8 mouse cellular contexts compared by ENCODE assay signal in the genomic region with DNA sequence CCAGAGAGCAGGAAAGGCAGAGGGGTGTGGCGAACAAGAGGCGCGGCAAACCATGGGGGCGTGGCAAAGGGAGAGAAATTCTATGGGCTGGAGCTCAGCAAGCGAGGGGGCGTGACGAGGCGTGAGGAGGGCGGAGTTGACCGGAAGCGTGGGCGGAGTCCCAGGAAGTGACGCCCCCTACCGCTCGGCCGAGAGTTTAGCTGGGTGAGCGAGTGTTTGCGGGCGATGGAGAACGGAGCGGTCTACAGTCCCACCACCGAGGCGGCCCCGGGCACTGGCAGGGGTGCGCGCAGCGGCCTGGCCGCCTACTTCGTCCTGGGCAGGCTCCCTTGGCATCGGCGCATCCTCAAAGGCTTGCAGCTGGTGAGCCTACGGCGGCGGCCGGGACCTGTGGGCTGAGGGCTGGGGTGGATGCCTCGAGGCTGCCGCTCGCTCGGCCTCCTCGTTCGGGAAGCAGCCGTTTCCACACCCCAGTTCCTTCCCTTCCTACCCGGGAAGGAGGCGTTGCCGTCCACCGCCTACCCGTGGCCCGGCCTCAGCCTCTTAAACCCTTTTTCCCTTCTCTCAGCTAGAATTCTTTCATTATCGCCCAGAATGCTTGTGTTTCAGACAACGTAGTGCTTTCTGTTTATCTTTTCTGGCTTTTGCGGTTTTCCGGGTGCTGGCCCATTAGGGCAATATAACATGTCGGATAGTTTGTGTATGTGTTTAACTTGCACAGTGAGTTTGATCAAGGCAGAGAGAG. TPM values are rescaled to one million over a fixed set of nuclear protein-coding genes. Genes with fewer than 3 reads are reported as not detected.
DNase-seq lines count a peak whose midpoint lies in the region; ATAC-seq lines count a peak whose summit lies in the region.

A gene (plus strand): TSS at position 106 of the 745 bp plus-strand sequence.

- peaks cover 19% of the 10 kb centered on the region for H3K4me1 ChIP-seq in hindbrain, embryonic 14.5 days (replicated peaks; ENCODE audit: control insufficient read depth, insufficient read depth, low read length)

- no peaks in the 10 kb centered on the region for H3K9me3 ChIP-seq in hindbrain, embryonic 14.5 days (ENCODE audit: control insufficient read depth, low read length)

- H3K36me3 ChIP-seq in hindbrain, embryonic 14.5 days (replicated peaks; ENCODE audit: control insufficient read depth, insufficient read depth) = no peaks in the 10 kb centered on the region

- H3K27ac ChIP-seq in hindbrain, embryonic 14.5 days = peak within 1 kb of the TSS; percentile 83

- ATAC-seq in hindbrain, embryonic 14.5 days (ENCODE audit: low FRiP score) = peak; percentile 92

- H3K4me2 ChIP-seq in hindbrain, embryonic 14.5 days (replicated peaks) = peak within 1 kb of the TSS; percentile 80

- H3K4me3 ChIP-seq in hindbrain, embryonic 14.5 days (replicated peaks; ENCODE audit: low read length) = peak within 1 kb of the TSS; percentile 89

- under 1% methylated on average over 53 of the region's 53 CpGs for WGBS in hindbrain, embryonic 14.5 days

- no peaks in the 10 kb centered on the region for H3K27me3 ChIP-seq in hindbrain, embryonic 14.5 days (ENCODE audit: control insufficient read depth, insufficient read depth, low read length)

- H3K9ac ChIP-seq in hindbrain, embryonic 14.5 days = peak within 1 kb of the TSS; percentile 83

- DNase-seq in R1 (ENCODE audit: low read depth, low spot score) = peak; percentile 95
- peak; percentile 93 to 97 for DNase-seq in cerebellum, postnatal 25 days
- peak; percentile 86 to 93 for DNase-seq in frontal cortex, postnatal 25 days (ENCODE audit: low spot score in 2 of 2)
- peak; percentile 93 for DNase-seq in hindbrain, embryonic 14.5 days (ENCODE audit: low spot score)
- DNase-seq in layer of hippocampus, postnatal 36 days = peak; percentile 95
- peak; percentile 99 for DNase-seq in lung, postnatal 36 days
- peak; percentile 96 for DNase-seq in retina, postnatal 1 day
- DNase-seq in urinary bladder, adult 18-20 months (ENCODE audit: low spot score in 2 of 2) = peak; percentile 97 to 98

RNA-seq across cellular contexts. Expression of the gene that starts here (rescaled TPM):
- polyA plus RNA-seq in hindbrain, embryonic 14.5 days (2014; fragmentation: Nextera tagmentation; extraction: Ambion mirVana) = 21.2 and 21.8 TPM in 2 replicates
- total RNA-seq in layer of hippocampus, postnatal 36 days (2021) = 10 to 100 TPM; 22.1 to 22.4 TPM

Comparison
In these comparisons a context has a peak if more than half of its experiments do, and no peak if none do; other contexts are left out.
1. Peak in every context shown above with its lines: DNase-seq, ATAC-seq, H3K4me3 ChIP-seq and H3K27ac ChIP-seq.